Mouse (Mus musculus) kidney, postnatal 0 days (tissue): ENCODE results near the gene Tmco3. TPM values are rescaled to one million over a fixed set of nuclear protein-coding genes. Genes with fewer than 3 reads are reported as not detected.

Experiments
- ATAC-seq: fragments of 200-750 bp; cut with Nextera tagmentation; replicated peaks from 2 replicates; pipeline ENCODE4 v1.8.0; 2017; ENCODE audit warnings: low read depth, moderate number of reproducible peaks, moderate TSS enrichment, moderate library complexity; ENCODE audit not compliant: low FRiP score
- DNase-seq: peaks from one replicate; pipeline ENCODE4 v3.0.0-alpha.2; 2016; ENCODE audit warnings: low spot score
- H3K27ac ChIP-seq: fragments of 300-500 bp; sonication (generic); 2 replicates; pipeline ENCODE4 v1.5.1; 2014; ENCODE audit warnings: mild to moderate bottlenecking
- H3K27me3 ChIP-seq: fragments of 300-500 bp; sonication (generic); 2 replicates; pipeline ENCODE4 v1.6.1; 2014; ENCODE audit warnings: low read length, mixed read lengths; ENCODE audit not compliant: insufficient read depth
- H3K36me3 ChIP-seq: fragments of 300-500 bp; sonication (generic); 2 replicates; pipeline ENCODE4 v1.6.1; 2014; ENCODE audit warnings: low read length, mixed read lengths; ENCODE audit not compliant: insufficient read depth
- H3K4me1 ChIP-seq: fragments of 300-500 bp; sonication (generic); replicated peaks from 2 replicates; pipeline ENCODE4 v1.6.1; 2014; ENCODE audit warnings: antibody characterized with exemption, low read length, mixed read lengths; ENCODE audit not compliant: insufficient read depth
- H3K4me2 ChIP-seq: fragments of 300-500 bp; sonication (generic); 2 replicates; pipeline ENCODE4 v1.6.1; 2014; ENCODE audit warnings: mild to moderate bottlenecking, low read length, moderate library complexity, mixed read lengths
- H3K4me3 ChIP-seq: fragments of 300-500 bp; sonication (generic); replicated peaks from 2 replicates; pipeline ENCODE4 v1.5.1; 2014; ENCODE audit warnings: low read depth, low read length
- H3K9ac ChIP-seq: fragments of 300-500 bp; sonication (generic); 2 replicates; pipeline ENCODE4 v1.6.1; 2014; ENCODE audit warnings: low read depth, low read length
- H3K9me3 ChIP-seq: fragments of 300-500 bp; sonication (generic); replicated peaks from 2 replicates; pipeline ENCODE4 v1.6.1; 2016; ENCODE audit warnings: low read length, inconsistent platforms, mixed read lengths
- CTCF ChIP-seq: IDR thresholded peaks from 2 replicates; pipeline ENCODE4 v1.5.1; 2016; ENCODE audit warnings: antibody characterized with exemption, low read depth, mild to moderate bottlenecking, moderate library complexity
- WGBS: fragments of 180-500 bp; shearing (Covaris S2); extraction: QIAGEN DNeasy Blood & Tissue Kit; methylation state at CpG from one replicate; pipeline ENCODE4 v1.1.7; 2014; 5-methylcytosine and 5-hydroxymethylcytosine counted together
- polyA plus RNA-seq: library from polyadenylated mRNA; unstranded; fragments of >200 nt; fragmentation: Nextera tagmentation; extraction: Ambion mirVana; gene quantifications from 2 replicates; pipeline ENCODE4 v1.2.1, GENCODE M21; 2015

Tmco3 gene
- polyA plus RNA-seq, 1 experiment from 2014 or later: 31.3 TPM

- DNase-seq: no peak
- 80% methylated on average over 8 of the region's 8 CpGs for WGBS
Measured at GRCm38 (mm10) chr8:13340650-13341049, 52.7 kb downstream of the Tmco3 start.

DNA sequence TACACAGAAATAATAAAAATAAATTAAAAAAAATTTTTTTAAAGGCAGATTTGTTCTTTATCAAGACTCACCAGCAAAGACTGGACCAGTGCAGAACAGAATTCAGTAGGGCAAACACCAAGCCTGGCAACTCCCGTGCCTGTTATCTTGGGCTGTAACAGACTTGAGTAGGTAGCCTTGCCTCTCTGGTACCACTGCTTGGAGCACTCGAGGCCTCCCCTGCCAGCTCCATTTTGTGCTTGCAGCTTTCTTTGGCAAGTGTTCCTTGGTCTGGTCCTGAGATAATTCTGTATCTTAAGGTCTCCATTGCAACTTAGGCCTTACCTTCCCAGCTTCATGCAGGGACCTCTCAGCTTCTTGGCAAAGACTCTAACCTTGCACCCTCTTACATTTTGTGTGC, 54.4 kb downstream of the Tmco3 start:
- Histone ChIP-seq H3K27me3 (no peaks in the 10 kb centered on the region), H3K4me2 (no peak overlapping the region), H3K4me3 (no peak overlapping the region), H3K36me3 (peaks cover 29% of the 10 kb centered on the region), H3K4me1 (peaks cover 9% of the 10 kb centered on the region), H3K9ac (no peak overlapping the region), H3K9me3 (no peaks in the 10 kb centered on the region), H3K27ac (no peak overlapping the region)
- ATAC-seq (no peak), DNase-seq (no peak)
- TF ChIP-seq CTCF: no peak
- 86% methylated on average over 2 of the region's 2 CpGs for WGBS

More at GRCm38 (mm10) chr8:13340650-13341049, 52.7 kb downstream of the Tmco3 start:
- no peaks in the 10 kb centered on the region for H3K27me3 ChIP-seq
- ATAC-seq: no peak
- H3K4me3 ChIP-seq: no peak overlapping the region
- peaks cover 9% of the 10 kb centered on the region for H3K4me1 ChIP-seq
- H3K4me2 ChIP-seq: no peak overlapping the region
- TF ChIP-seq CTCF: no peak
- H3K36me3 ChIP-seq: peaks cover 15% of the 10 kb centered on the region
- no peak overlapping the region for H3K27ac ChIP-seq
- no peaks in the 10 kb centered on the region for H3K9me3 ChIP-seq
- no peak overlapping the region for H3K9ac ChIP-seq

DNA sequence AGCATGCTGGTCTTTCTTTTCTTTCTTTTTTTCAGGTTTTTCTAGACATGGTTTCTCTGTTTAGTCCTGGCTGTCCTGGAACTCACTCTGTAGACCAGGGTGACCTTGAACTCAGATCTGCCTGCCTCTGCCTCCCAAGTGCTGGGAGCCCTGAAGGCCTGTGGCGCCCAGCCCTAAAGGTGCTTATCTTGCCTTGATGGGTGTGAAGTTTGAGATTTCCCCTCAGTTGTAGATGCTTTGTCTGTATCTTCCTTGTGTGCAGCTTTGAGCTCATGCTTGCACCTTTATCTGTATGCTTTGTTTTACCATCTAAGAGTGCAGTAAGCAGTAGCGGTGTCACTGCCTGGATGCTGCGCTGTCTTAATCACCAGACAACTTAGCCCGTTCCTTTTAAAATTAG, 55.1 kb downstream of the Tmco3 start:
- no peak for ATAC-seq

DNA sequence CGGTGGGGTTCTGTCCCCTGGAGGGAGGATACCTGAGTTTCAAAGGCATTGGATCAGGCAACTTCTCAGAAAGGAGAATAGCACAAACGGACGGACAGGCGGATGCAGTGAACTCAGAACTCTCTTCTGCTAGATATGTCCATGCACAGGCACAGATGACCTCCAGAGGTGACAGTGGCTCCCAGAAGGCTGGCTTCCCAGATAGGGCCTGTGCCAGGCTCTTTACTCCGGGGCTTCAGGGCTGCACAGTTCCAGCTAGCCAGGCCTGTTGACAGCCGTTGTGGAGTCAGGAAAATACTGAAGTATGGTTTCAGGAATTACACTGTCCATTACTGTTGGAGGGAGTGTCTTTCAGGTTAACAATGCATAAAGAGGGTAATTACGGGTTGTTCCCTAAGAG, 62.1 kb downstream of the Tmco3 start:
- no peaks in the 10 kb centered on the region for H3K4me1 ChIP-seq
- no peak overlapping the region for H3K4me3 ChIP-seq
- no peak for TF ChIP-seq CTCF
- DNase-seq (no peak), ATAC-seq (no peak)
- no peak overlapping the region for H3K27ac ChIP-seq
- whole genome bisulfite sequencing: 71% methylated on average over 7 of the region's 7 CpGs
- no peak overlapping the region for H3K9ac ChIP-seq
- H3K4me2 ChIP-seq: no peak overlapping the region
- peaks cover 62% of the 10 kb centered on the region for H3K36me3 ChIP-seq
- H3K27me3 ChIP-seq: no peaks in the 10 kb centered on the region
- H3K9me3 ChIP-seq: no peaks in the 10 kb centered on the region

More for the DNA sequence above, 55.1 kb downstream of the Tmco3 start:
- no peak overlapping the region for H3K4me2 ChIP-seq
- H3K9me3 ChIP-seq: no peaks in the 10 kb centered on the region
- peaks cover 9% of the 10 kb centered on the region for H3K4me1 ChIP-seq
- no peak overlapping the region for H3K9ac ChIP-seq
- H3K27ac ChIP-seq: no peak overlapping the region
- H3K4me3 ChIP-seq: no peak overlapping the region
- no peak for TF ChIP-seq CTCF
- H3K36me3 ChIP-seq: peaks cover 33% of the 10 kb centered on the region
- 95% methylated on average over 4 of the region's 4 CpGs for WGBS
- no peaks in the 10 kb centered on the region for H3K27me3 ChIP-seq
- DNase-seq: no peak

DNA sequence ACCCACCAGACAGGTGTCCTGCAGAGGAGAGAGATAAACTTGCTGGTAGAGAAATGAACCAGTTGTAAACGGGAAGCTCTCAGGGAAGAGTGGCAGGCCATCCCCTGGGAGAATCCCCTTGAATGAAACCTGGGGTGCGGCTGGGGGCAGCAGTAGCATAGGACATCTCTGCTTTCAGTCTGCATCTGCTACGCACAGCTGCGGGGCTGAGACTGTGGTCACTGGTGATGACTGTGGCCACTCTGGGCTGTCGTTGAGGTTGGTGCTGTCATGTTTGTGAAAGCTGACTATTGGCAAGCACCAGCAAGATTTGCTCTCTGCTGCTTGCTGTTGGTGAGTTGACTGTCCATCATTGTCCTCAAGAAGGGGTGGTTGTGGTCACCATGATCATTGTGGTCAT, 63.6 kb downstream of the Tmco3 start:
- H3K36me3 ChIP-seq: peaks cover 53% of the 10 kb centered on the region
- no peak overlapping the region for H3K4me3 ChIP-seq
- H3K4me2 ChIP-seq: no peak overlapping the region
- H3K4me1 ChIP-seq: no peaks in the 10 kb centered on the region
- DNase-seq: no peak
- no peaks in the 10 kb centered on the region for H3K27me3 ChIP-seq
- ATAC-seq: no peak
- no peak overlapping the region for H3K27ac ChIP-seq
- no peak for TF ChIP-seq CTCF
- H3K9me3 ChIP-seq: no peaks in the 10 kb centered on the region
- no peak overlapping the region for H3K9ac ChIP-seq
- 80% methylated on average over 5 of the region's 5 CpGs for WGBS

DNA sequence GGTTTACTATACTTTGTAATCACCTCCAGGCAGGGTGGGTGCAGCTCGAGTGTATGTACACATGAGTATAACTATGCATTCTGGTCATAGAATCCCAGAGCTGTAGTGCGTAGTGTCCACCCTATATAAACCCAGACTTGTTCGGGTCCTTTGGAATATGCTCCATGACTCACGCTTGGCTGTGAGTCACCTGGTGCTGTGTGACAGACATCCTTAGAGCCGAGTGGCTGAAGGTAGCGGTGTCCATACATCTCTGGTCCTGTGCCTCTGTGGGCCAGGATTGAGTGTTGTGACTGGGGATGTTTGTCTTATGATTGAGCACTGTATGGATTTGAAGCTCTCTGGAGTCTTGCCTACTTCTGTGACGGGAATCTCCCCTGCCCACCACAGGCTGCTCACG, 64.6 kb downstream of the Tmco3 start:
- Histone ChIP-seq H3K27ac (no peak overlapping the region), H3K4me2 (no peak overlapping the region), H3K9me3 (no peaks in the 10 kb centered on the region), H3K27me3 (no peaks in the 10 kb centered on the region), H3K4me3 (no peak overlapping the region), H3K4me1 (no peaks in the 10 kb centered on the region), H3K9ac (no peak overlapping the region), H3K36me3 (peaks cover 56% of the 10 kb centered on the region)
- no peak for TF ChIP-seq CTCF
- no peak for DNase-seq
- 89% methylated on average over 8 of the region's 8 CpGs for WGBS
- no peak for ATAC-seq

GRCm38 (mm10) chr8:13353155-13353833, 65.3 kb downstream of the Tmco3 start:
- Histone ChIP-seq H3K27me3 (no peaks in the 10 kb centered on the region), H3K4me2 (no peak overlapping the region), H3K27ac (no peak overlapping the region), H3K9ac (no peak overlapping the region), H3K36me3 (peaks cover 57% of the 10 kb centered on the region), H3K4me1 (no peaks in the 10 kb centered on the region), H3K9me3 (no peaks in the 10 kb centered on the region), H3K4me3 (no peak overlapping the region)
- ATAC-seq (no peak), DNase-seq (no peak)
- no peak for TF ChIP-seq CTCF
- 69% methylated on average over 9 of the region's 9 CpGs for WGBS
